Mouse (Mus musculus) hindbrain, embryonic 14.5 days (tissue): Measurements from ENCODE around the gene Slc16a12. TPM values are rescaled to one million over a fixed set of nuclear protein-coding genes. Genes with fewer than 3 reads are reported as not detected.
"Not testable (repeated sequence)": the region's sequence is repeated elsewhere in the genome, so short reads cannot be mapped to it uniquely, and the experiment has no call there.

ENCODE experiments used
- ATAC-seq: fragments of 200-750 bp; cut with Nextera tagmentation; 2 replicates; pipeline ENCODE4 v1.8.0; 2017; ENCODE audit warnings: moderate number of reproducible peaks, mild to moderate bottlenecking, moderate TSS enrichment, moderate library complexity; ENCODE audit not compliant: low FRiP score
- DNase-seq: peaks from one replicate; pipeline ENCODE4 v3.0.0-alpha.2; 2015; ENCODE audit warnings: low spot score
- H3K27ac ChIP-seq: fragments of 300-500 bp; sonication (generic); 2 replicates; pipeline ENCODE4 v1.5.1; 2014; ENCODE audit warnings: mild to moderate bottlenecking, moderate library complexity
- H3K27me3 ChIP-seq: fragments of 300-500 bp; sonication (generic); 2 replicates; pipeline ENCODE4 v1.6.1; 2014; ENCODE audit warnings: mild to moderate bottlenecking, low read length, mixed read lengths; ENCODE audit not compliant: control insufficient read depth, insufficient read depth
- H3K36me3 ChIP-seq: fragments of 300-500 bp; sonication (generic); replicated peaks from 2 replicates; pipeline ENCODE4 v1.6.1; 2014; ENCODE audit not compliant: control insufficient read depth, insufficient read depth
- H3K4me1 ChIP-seq: fragments of 300-500 bp; sonication (generic); replicated peaks from 2 replicates; pipeline ENCODE4 v1.6.1; 2014; ENCODE audit warnings: antibody characterized with exemption, low read length, mixed read lengths; ENCODE audit not compliant: control insufficient read depth, insufficient read depth
- H3K4me2 ChIP-seq: fragments of 300-500 bp; sonication (generic); replicated peaks from 2 replicates; pipeline ENCODE4 v1.6.1; 2014; ENCODE audit warnings: mild to moderate bottlenecking, moderate library complexity
- H3K4me3 ChIP-seq: fragments of 300-500 bp; sonication (generic); replicated peaks from 2 replicates; pipeline ENCODE4 v1.5.1; 2014; ENCODE audit warnings: mild to moderate bottlenecking, low read length
- H3K9ac ChIP-seq: fragments of 300-500 bp; sonication (generic); 2 replicates; pipeline ENCODE4 v1.6.1; 2014
- H3K9me3 ChIP-seq: fragments of 300-500 bp; sonication (generic); 2 replicates; pipeline ENCODE4 v1.6.1; 2016; ENCODE audit warnings: low read length; ENCODE audit not compliant: control insufficient read depth
- WGBS: fragments of 180-500 bp; shearing (Covaris S2); extraction: QIAGEN DNeasy Blood & Tissue Kit; methylation state at CpG from one replicate; pipeline ENCODE4 v1.1.7; 2014; 5-methylcytosine and 5-hydroxymethylcytosine counted together
- polyA plus RNA-seq: library from polyadenylated mRNA; unstranded; fragments of >200 nt; fragmentation: Nextera tagmentation; extraction: Ambion mirVana; gene quantifications from 2 replicates; pipeline ENCODE4 v1.2.1, GENCODE M21; 2014

Slc16a12 gene
- polyA plus RNA-seq, 1 experiment from 2014 or later: 4.4 TPM

- 61% methylated on average over 4 of the region's 5 CpGs for WGBS
- peak overlapping the region; percentile 41 for H3K4me2 ChIP-seq
- H3K27me3 ChIP-seq: no peaks in the 10 kb centered on the region
- ATAC-seq (no peak; the same call in 1 of the 2 replicates), DNase-seq (no peak)
- no peak overlapping the region for H3K9ac ChIP-seq
- no peaks in the 10 kb centered on the region for H3K36me3 ChIP-seq
- H3K4me1 ChIP-seq: 0 out of 2 replicates have a peak, but pooled peaks cover 3% of the 10 kb centered on the region
- no peaks in the 10 kb centered on the region for H3K9me3 ChIP-seq
- no peak overlapping the region for H3K27ac ChIP-seq
- H3K4me3 ChIP-seq: peak overlapping the region; percentile 26; the same call in 1 of the 2 replicates
Observed at GRCm38 (mm10) chr19:34662740-34663139, 84.3 kb downstream of the Slc16a12 start.

DNA sequence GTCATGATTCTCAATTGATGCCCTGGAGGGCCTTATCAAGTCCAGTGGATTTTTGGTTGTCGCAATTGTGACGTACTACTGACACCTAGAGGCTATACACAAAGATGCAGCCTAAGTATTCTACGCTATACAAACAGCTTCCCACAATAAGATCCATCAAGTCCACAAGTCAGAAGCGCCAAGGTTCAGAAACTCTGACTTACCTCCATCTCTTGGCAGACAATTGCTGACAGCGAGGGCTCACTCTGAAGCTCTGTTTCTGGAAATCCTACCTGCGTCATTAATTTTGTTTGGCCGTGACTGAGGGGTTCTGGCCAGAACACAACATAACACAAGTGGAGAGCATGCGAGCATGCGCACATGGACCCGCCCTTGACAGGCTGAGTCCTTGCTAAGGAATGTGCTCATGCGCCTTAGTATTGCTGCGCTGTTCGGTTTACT is 85.0 kb downstream of the Slc16a12 start:
- WGBS: 23% methylated on average over 13 of the region's 13 CpGs
- Histone ChIP-seq H3K27ac (no peak overlapping the region), H3K9me3 (no peaks in the 10 kb centered on the region), H3K4me3 (peak overlapping the region; percentile 26), H3K27me3 (no peaks in the 10 kb centered on the region), H3K36me3 (no peaks in the 10 kb centered on the region), H3K9ac (no peak overlapping the region), H3K4me1 (0 out of 2 replicates have a peak, but pooled peaks cover 3% of the 10 kb centered on the region), H3K4me2 (peak overlapping the region; percentile 41)
- ATAC-seq (peak; percentile 97), DNase-seq (peak; percentile 82)

DNA sequence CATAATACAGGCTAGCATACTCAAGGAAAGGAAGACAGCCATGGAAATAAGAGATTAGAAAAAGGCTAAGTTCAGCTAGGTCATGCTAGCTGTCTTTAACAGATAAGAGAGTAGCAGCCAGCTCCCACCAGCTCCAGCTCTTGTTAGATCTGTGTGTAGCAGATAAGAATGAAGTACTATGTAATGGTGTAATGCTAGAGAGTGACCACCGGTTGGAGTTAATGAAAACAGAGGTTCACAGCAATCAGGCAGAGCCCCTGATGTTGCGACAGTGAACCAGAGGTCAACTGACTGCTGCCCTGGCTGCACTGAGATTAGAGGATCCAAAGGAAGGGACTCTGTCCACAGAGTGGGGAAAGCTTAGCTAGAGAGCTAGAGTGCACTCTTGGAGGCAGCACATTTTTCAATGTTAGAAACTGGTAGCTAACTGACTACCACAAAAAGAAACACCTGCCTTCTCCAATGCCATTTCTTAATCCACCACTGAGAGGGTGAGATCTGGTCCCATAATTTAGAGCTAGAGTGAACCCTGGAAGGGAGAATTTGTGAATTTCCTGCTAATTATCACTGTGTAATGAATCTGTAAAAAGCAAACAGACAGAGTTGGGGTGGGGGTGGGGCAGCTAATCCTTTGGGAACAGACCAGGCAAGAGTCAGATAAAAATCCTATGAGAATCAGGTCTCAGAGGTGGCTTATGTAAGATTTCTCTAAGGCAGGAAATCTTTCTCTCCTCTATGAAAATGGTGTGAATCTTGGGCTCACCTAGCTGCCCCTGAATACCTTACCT is 90.4 kb downstream of the Slc16a12 start:
- DNase-seq (no peak), ATAC-seq (no peak)
- no peaks in the 10 kb centered on the region for H3K4me1 ChIP-seq
- H3K4me3 ChIP-seq: no peak overlapping the region
- H3K27me3 ChIP-seq: no peaks in the 10 kb centered on the region
- no peak overlapping the region for H3K4me2 ChIP-seq
- 36% methylated on average over 2 of the region's 2 CpGs for WGBS
- no peak overlapping the region for H3K27ac ChIP-seq
- no peaks in the 10 kb centered on the region for H3K9me3 ChIP-seq
- no peaks in the 10 kb centered on the region for H3K36me3 ChIP-seq
- no peak overlapping the region for H3K9ac ChIP-seq

- WGBS: 88% methylated on average over 10 of the region's 10 CpGs
- Histone ChIP-seq H3K4me1 (no peaks in the 10 kb centered on the region), H3K9me3 (no peaks in the 10 kb centered on the region), H3K4me2 (no peak overlapping the region), H3K36me3 (no peaks in the 10 kb centered on the region), H3K9ac (no peak overlapping the region), H3K27me3 (no peaks in the 10 kb centered on the region), H3K27ac (no peak overlapping the region), H3K4me3 (no peak overlapping the region)
- DNase-seq: no peak
- no peak for ATAC-seq
Observed at GRCm38 (mm10) chr19:34655227-34655805, 91.8 kb downstream of the Slc16a12 start.

DNA sequence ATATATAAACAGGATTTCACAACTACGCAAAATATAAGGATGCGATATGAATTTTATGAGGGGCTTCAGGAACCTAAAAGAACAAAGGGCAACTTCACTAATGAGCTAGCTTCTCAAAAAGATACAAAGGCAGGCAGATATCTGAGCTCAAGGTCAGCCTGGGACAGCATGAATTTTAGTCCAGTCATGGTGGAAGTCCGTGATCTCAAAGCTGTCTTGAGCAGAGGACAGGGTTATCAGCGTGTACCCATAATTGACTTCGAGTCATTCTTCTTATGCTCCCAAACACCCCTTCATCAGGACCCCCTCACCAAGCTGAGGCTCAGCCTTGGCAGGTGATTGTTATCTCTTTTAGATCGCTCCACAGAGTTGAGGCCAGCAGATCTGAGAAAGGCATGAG is 96.1 kb downstream of the Slc16a12 start:
- WGBS: 94% methylated on average over 6 of the region's 6 CpGs
- H3K4me3 ChIP-seq: no peak overlapping the region
- H3K4me2 ChIP-seq: no peak overlapping the region
- H3K27me3 ChIP-seq: no peaks in the 10 kb centered on the region
- no peak for DNase-seq
- ATAC-seq: no peak
- H3K36me3 ChIP-seq: no peaks in the 10 kb centered on the region
- H3K9ac ChIP-seq: no peak overlapping the region
- H3K4me1 ChIP-seq: no peaks in the 10 kb centered on the region
- no peak overlapping the region for H3K27ac ChIP-seq
- no peaks in the 10 kb centered on the region for H3K9me3 ChIP-seq

GRCm38 (mm10) chr19:34650276-34650675 is 96.8 kb downstream of the Slc16a12 start:
- Histone ChIP-seq H3K27ac (no peak overlapping the region), H3K9ac (no peak overlapping the region), H3K9me3 (no peaks in the 10 kb centered on the region), H3K4me3 (no peak overlapping the region), H3K4me2 (no peak overlapping the region), H3K36me3 (no peaks in the 10 kb centered on the region), H3K27me3 (no peaks in the 10 kb centered on the region), H3K4me1 (no peaks in the 10 kb centered on the region)
- ATAC-seq: no peak
- DNase-seq: no peak
- 86% methylated on average over 3 of the region's 3 CpGs for WGBS

DNA sequence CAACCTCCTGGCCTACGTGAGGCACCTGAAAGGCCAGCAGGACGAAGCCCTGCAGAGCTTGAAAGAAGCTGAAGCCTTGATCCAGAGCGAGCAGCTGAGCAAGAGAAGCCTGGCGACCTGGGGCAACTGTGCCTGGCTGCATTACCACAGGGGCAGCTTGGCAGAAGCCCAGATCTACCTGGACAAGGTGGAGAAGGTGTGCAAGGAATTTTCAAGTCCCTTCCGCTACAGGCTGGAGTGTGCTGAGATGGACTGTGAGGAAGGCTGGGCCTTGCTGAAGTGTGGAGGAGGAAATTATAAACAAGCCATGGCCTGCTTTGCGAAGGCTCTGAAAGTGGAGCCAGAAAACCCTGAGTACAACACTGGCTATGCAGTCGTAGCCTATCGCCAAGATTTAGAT is 99.5 kb downstream of the Slc16a12 start:
- not testable (repeated sequence) for H3K4me3 ChIP-seq, H3K9ac ChIP-seq, H3K27me3 ChIP-seq, H3K4me1 ChIP-seq, ATAC-seq, H3K36me3 ChIP-seq, H3K4me2 ChIP-seq, H3K9me3 ChIP-seq, DNase-seq, H3K27ac ChIP-seq
- 95% methylated on average over 6 of the region's 8 CpGs for WGBS

GRCm38 (mm10) chr19:34642616-34643015 is 104.5 kb downstream of the Slc16a12 start:
- H3K27ac ChIP-seq: no peak overlapping the region
- H3K36me3 ChIP-seq: no peaks in the 10 kb centered on the region
- H3K4me1 ChIP-seq: no peaks in the 10 kb centered on the region
- 84% methylated on average over 5 of the region's 5 CpGs for WGBS
- H3K4me3 ChIP-seq: no peak overlapping the region
- H3K9ac ChIP-seq: no peak overlapping the region
- no peak for ATAC-seq
- H3K4me2 ChIP-seq: no peak overlapping the region
- no peak for DNase-seq
- H3K27me3 ChIP-seq: no peaks in the 10 kb centered on the region
- no peaks in the 10 kb centered on the region for H3K9me3 ChIP-seq

GRCm38 (mm10) chr19:34640623-34641022 is 106.5 kb downstream of the Slc16a12 start, which contains the start of the genes Ifit1bl2 and Ifit1:
Ifit1bl2 (minus strand) TSS chr19:34640743.
Ifit1 (plus strand) TSS chr19:34640871.
- Histone ChIP-seq H3K27me3 (no peaks in the 10 kb centered on the region), H3K36me3 (no peaks in the 10 kb centered on the region), H3K4me2 (no peak within 1 kb of the TSS), H3K4me1 (no peaks in the 10 kb centered on the region), H3K9me3 (no peaks in the 10 kb centered on the region), H3K9ac (no peak within 1 kb of the TSS), H3K27ac (no peak within 1 kb of the TSS), H3K4me3 (no peak within 1 kb of the TSS)
- ATAC-seq (no peak), DNase-seq (no peak)
- 73% methylated on average over 4 of the region's 4 CpGs for WGBS
